Comparison of ENCODE assay signal across 30 mouse cellular contexts in the genomic region with DNA sequence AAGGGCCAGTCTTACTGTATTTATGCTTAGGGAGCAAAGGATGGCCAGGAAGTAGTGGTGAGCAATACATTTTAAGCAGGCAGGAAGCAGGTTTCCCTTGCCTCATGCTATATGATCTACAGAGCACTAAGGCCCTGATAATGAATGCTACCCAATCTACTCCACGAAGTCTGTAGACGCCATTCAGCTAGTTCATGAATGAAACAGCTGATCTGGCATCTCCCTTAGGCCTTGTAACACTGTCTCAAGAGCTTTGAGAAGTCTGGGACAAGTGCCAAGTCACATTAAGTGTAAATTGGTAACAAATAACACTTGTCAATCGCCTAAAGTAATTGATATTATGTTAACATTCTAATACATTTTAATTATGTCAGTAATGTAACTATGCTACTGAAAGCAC.
DNase-seq lines count a peak whose midpoint lies in the region; ATAC-seq and TF ChIP-seq lines count a peak whose summit lies in the region.
"Had no signal": no experiment of that assay in that cellular context is flagged by ENCODE, and none has a peak within 500 bp of the region (broad histone marks: within the 10 kb centered on the region; RNA-seq: fewer than 3 reads in every experiment).

No protein-coding gene starts in this region.

- ATAC-seq in hindbrain, postnatal 0 days = no peak
- ATAC-seq in hindbrain, embryonic 13.5 days (ENCODE audit: low FRiP score) = no peak; the same call in 1 of the 2 replicates
- peak; percentile 85; the same call in 1 of the 2 replicates for ATAC-seq in neural tube, embryonic 14.5 days (ENCODE audit: low read depth)
- peak; percentile 79; the same call in 1 of the 2 replicates for ATAC-seq in forebrain, embryonic 12.5 days (ENCODE audit: low FRiP score)
- peak; percentile 97 for ATAC-seq in forebrain, embryonic 16.5 days
- ATAC-seq: intestine, embryonic 15.5 days had no signal

- H3K4me1 ChIP-seq in hindbrain, postnatal 0 days (ENCODE audit: insufficient read depth, low read length) = 0 out of 2 replicates have a peak, but pooled peaks cover 5% of the 10 kb centered on the region
- H3K4me1 ChIP-seq in hindbrain, embryonic 13.5 days (replicated peaks) = 0 out of 2 replicates have a peak, but pooled peaks cover 4% of the 10 kb centered on the region
- H3K4me1 ChIP-seq in neural tube, embryonic 14.5 days (ENCODE audit: control insufficient read depth, insufficient read depth, low read length) = no peaks in the 10 kb centered on the region
- H3K4me1 ChIP-seq in forebrain, embryonic 12.5 days = no peaks in the 10 kb centered on the region
- H3K4me1 ChIP-seq in forebrain, embryonic 16.5 days (replicated peaks; ENCODE audit: control insufficient read depth, insufficient read depth, low read length) = peaks cover 6% of the 10 kb centered on the region
- H3K4me1 ChIP-seq: embryonic facial prominence, embryonic 13.5 days; hindbrain, embryonic 15.5 days; intestine, embryonic 15.5 days; limb, embryonic 10.5 days; limb, embryonic 15.5 days; liver, embryonic 13.5 days; stomach, embryonic 15.5 days had no signal

- no peak for TF ChIP-seq CTCF in hindbrain, postnatal 0 days (IDR thresholded peaks at IDR 0.05; ENCODE audit: low read depth)

- WGBS in hindbrain, postnatal 0 days = 27% methylated on average over 3 of the region's 3 CpGs
- WGBS in hindbrain, embryonic 13.5 days = 35% methylated on average over 3 of the region's 3 CpGs
- WGBS in neural tube, embryonic 14.5 days = 31% methylated on average over 3 of the region's 3 CpGs
- 51% methylated on average over 3 of the region's 3 CpGs for whole genome bisulfite sequencing in forebrain, embryonic 12.5 days
- 14% methylated on average over 3 of the region's 3 CpGs for WGBS in forebrain, embryonic 16.5 days

- no peak overlapping the region for H3K9ac ChIP-seq in hindbrain, postnatal 0 days (replicated peaks; ENCODE audit: low read length)
- H3K9ac ChIP-seq in hindbrain, embryonic 13.5 days = no peak overlapping the region
- no peak overlapping the region for H3K9ac ChIP-seq in neural tube, embryonic 14.5 days (replicated peaks; ENCODE audit: low read depth, low read length)
- no peak overlapping the region for H3K9ac ChIP-seq in forebrain, embryonic 12.5 days
- H3K9ac ChIP-seq in forebrain, embryonic 16.5 days (replicated peaks; ENCODE audit: low read depth, low read length) = no peak overlapping the region
- H3K9ac ChIP-seq: embryonic facial prominence, embryonic 13.5 days; hindbrain, embryonic 15.5 days; intestine, embryonic 15.5 days; limb, embryonic 15.5 days; liver, embryonic 13.5 days; stomach, embryonic 15.5 days had no signal

- H3K36me3 ChIP-seq in hindbrain, postnatal 0 days (ENCODE audit: insufficient read depth, low read length) = no peaks in the 10 kb centered on the region
- H3K36me3 ChIP-seq in hindbrain, embryonic 13.5 days = no peaks in the 10 kb centered on the region
- no peaks in the 10 kb centered on the region for H3K36me3 ChIP-seq in neural tube, embryonic 14.5 days (ENCODE audit: control insufficient read depth, insufficient read depth, low read length)
- no peaks in the 10 kb centered on the region for H3K36me3 ChIP-seq in forebrain, embryonic 12.5 days (replicated peaks)
- no peaks in the 10 kb centered on the region for H3K36me3 ChIP-seq in forebrain, embryonic 16.5 days (ENCODE audit: control insufficient read depth, insufficient read depth)
- H3K36me3 ChIP-seq: embryonic facial prominence, embryonic 13.5 days; hindbrain, embryonic 15.5 days; intestine, embryonic 15.5 days; limb, embryonic 10.5 days; limb, embryonic 15.5 days; liver, embryonic 13.5 days; stomach, embryonic 15.5 days had no signal

- peak; percentile 20 for DNase-seq in hindbrain, postnatal 0 days (ENCODE audit: low spot score)
- no peak for DNase-seq in neural tube, embryonic 10.5 days (ENCODE audit: extremely low spot score, low spot score)
- no peak for DNase-seq in adrenal gland, adult (ENCODE audit: inconsistent age in 2 of 2, low spot score in 1 of 2)
- no peak for DNase-seq in heart, postnatal 36 days
- DNase-seq: adrenal gland, adult 2 months; adrenal gland, postnatal 36 days; B cell, adult 2 months; cerebellum, adult 11 months; cerebellum, adult 9-10 months; embryo, embryonic 11 days; gastrocnemius, postnatal 14 days; heart, postnatal 14 days; kidney, adult 2 months; layer of hippocampus, postnatal 36 days; liver, embryonic 13.5 days; lung, adult 2 months; lung, postnatal 14 days; right cerebral cortex, postnatal 25 days had no signal

- intact Hi-C loops in heart, postnatal 36 days (cut with DNase I) = no loop called here

- no peak overlapping the region for H3K4me3 ChIP-seq in hindbrain, postnatal 0 days (ENCODE audit: low read length)
- no peak overlapping the region for H3K4me3 ChIP-seq in hindbrain, embryonic 13.5 days
- no peak overlapping the region for H3K4me3 ChIP-seq in neural tube, embryonic 14.5 days (ENCODE audit: low read depth, low read length)
- H3K4me3 ChIP-seq in forebrain, embryonic 12.5 days (replicated peaks) = no peak overlapping the region
- no peak overlapping the region for H3K4me3 ChIP-seq in forebrain, embryonic 16.5 days (replicated peaks; ENCODE audit: low read length)
- H3K4me3 ChIP-seq: embryonic facial prominence, embryonic 13.5 days; erythroblast, embryonic 14.5 days; hindbrain, embryonic 15.5 days; intestine, embryonic 15.5 days; limb, embryonic 10.5 days; limb, embryonic 15.5 days; liver, embryonic 13.5 days; stomach, embryonic 15.5 days had no signal

- H3K9me3 ChIP-seq in hindbrain, postnatal 0 days (ENCODE audit: low read length) = no peaks in the 10 kb centered on the region
- H3K9me3 ChIP-seq in hindbrain, embryonic 13.5 days = no peaks in the 10 kb centered on the region
- no peaks in the 10 kb centered on the region; the same call in 1 of the 2 replicates for H3K9me3 ChIP-seq in neural tube, embryonic 14.5 days (ENCODE audit: control insufficient read depth, low read length)
- H3K9me3 ChIP-seq in forebrain, embryonic 12.5 days = no peaks in the 10 kb centered on the region
- no peaks in the 10 kb centered on the region for H3K9me3 ChIP-seq in forebrain, embryonic 16.5 days (ENCODE audit: control insufficient read depth, low read length)
- H3K9me3 ChIP-seq: embryonic facial prominence, embryonic 13.5 days; hindbrain, embryonic 15.5 days; intestine, embryonic 15.5 days; limb, embryonic 10.5 days; limb, embryonic 15.5 days; liver, embryonic 13.5 days; stomach, embryonic 15.5 days had no signal

- H3K27ac ChIP-seq in hindbrain, postnatal 0 days = no peak overlapping the region
- H3K27ac ChIP-seq in hindbrain, embryonic 13.5 days = no peak overlapping the region
- H3K27ac ChIP-seq in neural tube, embryonic 14.5 days (ENCODE audit: low read depth, low read length) = no peak overlapping the region
- no peak overlapping the region for H3K27ac ChIP-seq in forebrain, embryonic 12.5 days
- no peak overlapping the region for H3K27ac ChIP-seq in forebrain, embryonic 16.5 days (ENCODE audit: low read length)
- H3K27ac ChIP-seq: embryonic facial prominence, embryonic 13.5 days; hindbrain, embryonic 15.5 days; intestine, embryonic 15.5 days; kidney, postnatal 0 days; limb, embryonic 10.5 days; limb, embryonic 15.5 days; liver, embryonic 13.5 days; stomach, embryonic 15.5 days had no signal

- no peaks in the 10 kb centered on the region for H3K27me3 ChIP-seq in hindbrain, postnatal 0 days (ENCODE audit: insufficient read depth, low read length)
- no peaks in the 10 kb centered on the region for H3K27me3 ChIP-seq in hindbrain, embryonic 13.5 days
- no peaks in the 10 kb centered on the region for H3K27me3 ChIP-seq in neural tube, embryonic 14.5 days (ENCODE audit: control insufficient read depth, insufficient read depth, low read length)
- no peaks in the 10 kb centered on the region for H3K27me3 ChIP-seq in forebrain, embryonic 12.5 days
- no peaks in the 10 kb centered on the region for H3K27me3 ChIP-seq in forebrain, embryonic 16.5 days (replicated peaks; ENCODE audit: control insufficient read depth, insufficient read depth, low read length)
- H3K27me3 ChIP-seq: embryonic facial prominence, embryonic 13.5 days; hindbrain, embryonic 15.5 days; intestine, embryonic 15.5 days; limb, embryonic 15.5 days; liver, embryonic 13.5 days; stomach, embryonic 15.5 days had no signal

- H3K4me2 ChIP-seq in hindbrain, postnatal 0 days (ENCODE audit: low read depth, low read length) = no peak overlapping the region
- H3K4me2 ChIP-seq in hindbrain, embryonic 13.5 days = no peak overlapping the region
- no peak overlapping the region for H3K4me2 ChIP-seq in neural tube, embryonic 14.5 days (ENCODE audit: low read depth, low read length)
- H3K4me2 ChIP-seq in forebrain, embryonic 12.5 days = no peak overlapping the region
- H3K4me2 ChIP-seq in forebrain, embryonic 16.5 days (ENCODE audit: low read length) = no peak overlapping the region
- H3K4me2 ChIP-seq: embryonic facial prominence, embryonic 13.5 days; hindbrain, embryonic 15.5 days; intestine, embryonic 15.5 days; limb, embryonic 15.5 days; liver, embryonic 13.5 days; stomach, embryonic 15.5 days had no signal

Comparison
In these comparisons a context has a peak if more than half of its experiments do, and no peak if none do; other contexts are left out.
1. ATAC-seq: peak in neural tube, embryonic 14.5 days (single experiment), forebrain, embryonic 12.5 days (single experiment) and forebrain, embryonic 16.5 days (single experiment); none in hindbrain, postnatal 0 days (single experiment) and hindbrain, embryonic 13.5 days (single experiment).